Mouse (Mus musculus): ENCODE results near the gene Wwc1. TPM values are rescaled to one million over a fixed set of nuclear protein-coding genes. Genes with fewer than 3 reads are reported as not detected.

Wwc1 gene
- polyA plus RNA-seq, 1 experiment from 2014 or later, result 7.8 TPM

DNA sequence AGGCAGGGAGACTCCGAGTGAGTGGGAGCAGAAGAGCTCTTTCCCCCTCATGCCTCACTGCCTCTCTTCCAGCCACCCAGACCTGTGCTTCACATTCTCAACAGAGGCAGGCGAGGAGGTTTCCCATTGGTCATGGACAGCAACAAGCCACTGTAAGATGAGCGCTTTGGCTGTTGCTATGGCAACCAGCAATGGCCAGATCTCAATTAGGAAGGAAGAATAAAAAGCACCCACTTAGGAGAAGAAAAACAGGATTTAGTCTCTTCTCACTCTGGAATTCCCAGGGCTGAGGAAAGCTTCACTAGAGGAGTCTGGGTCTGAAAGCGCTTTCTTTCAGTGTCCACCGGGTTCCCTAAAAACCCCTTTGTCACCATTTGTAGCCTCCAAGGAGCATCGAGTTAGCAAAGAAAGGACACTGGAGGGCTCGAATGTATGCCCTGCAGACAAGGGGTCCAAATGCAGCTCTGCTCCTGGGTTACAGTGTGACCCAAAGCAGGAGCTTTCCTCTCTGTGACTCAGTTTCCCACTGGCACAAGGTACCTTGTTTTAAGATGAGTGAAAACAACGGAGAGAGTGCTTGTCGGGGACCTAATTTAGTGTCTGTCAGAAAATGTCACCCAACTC, 115.2 kb downstream of the Wwc1 start:
- Histone ChIP-seq H3K9ac (ENCODE audit: low read depth, low read length) (peak overlapping the region; percentile 47; the same call in 1 of the 2 replicates), H3K27me3 (ENCODE audit: control insufficient read depth, insufficient read depth, low read depth, low read length) (no peaks in the 10 kb centered on the region), H3K4me1 (ENCODE audit: control insufficient read depth, insufficient read depth, low read length) (peaks cover 26% of the 10 kb centered on the region), H3K4me3 (ENCODE audit: low read depth, low read length) (no peak overlapping the region), H3K36me3 (ENCODE audit: control insufficient read depth, insufficient read depth, low read length) (0 out of 2 replicates have a peak, but pooled peaks cover under 1% of the 10 kb centered on the region), H3K27ac (ENCODE audit: low read length) (peak overlapping the region; percentile 87), H3K9me3 (replicated peaks; ENCODE audit: control insufficient read depth, low read length, poor library complexity, severe bottlenecking) (no peaks in the 10 kb centered on the region), H3K4me2 (ENCODE audit: low read length) (peak overlapping the region; percentile 3)
- ATAC-seq, result peak; percentile 95
- WGBS, result 8% methylated on average over 9 of the region's 9 CpGs

DNA sequence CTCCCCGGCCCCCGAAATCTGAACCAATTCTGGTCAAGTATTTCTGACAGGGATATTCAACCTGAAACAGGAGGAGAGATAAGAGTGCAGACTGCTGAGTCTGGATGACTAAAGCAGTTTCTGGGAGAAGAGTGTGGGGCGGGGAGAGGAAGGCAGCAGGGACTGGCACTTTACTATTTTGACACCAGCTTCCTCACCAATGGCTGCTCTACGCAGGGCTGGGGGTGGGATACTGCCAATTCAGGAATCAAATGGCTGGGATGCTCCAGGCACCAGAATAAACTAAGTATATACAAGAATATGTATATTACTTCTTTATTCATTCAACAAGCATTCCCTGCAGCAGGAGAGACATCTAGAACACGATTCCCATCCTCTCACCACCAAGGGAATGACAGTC, 116.7 kb downstream of the Wwc1 start:
- H3K36me3 ChIP-seq (ENCODE audit: control insufficient read depth, insufficient read depth, low read length), result 0 out of 2 replicates have a peak, but pooled peaks cover 4% of the 10 kb centered on the region
- H3K4me2 ChIP-seq (ENCODE audit: low read length), result no peak overlapping the region
- H3K9me3 ChIP-seq (replicated peaks; ENCODE audit: control insufficient read depth, low read length, poor library complexity, severe bottlenecking), result no peaks in the 10 kb centered on the region
- 79% methylated on average over 5 of the region's 5 CpGs for WGBS
- ATAC-seq, result no peak
- peak overlapping the region; percentile 87 for H3K27ac ChIP-seq (ENCODE audit: low read length)
- no peaks in the 10 kb centered on the region for H3K27me3 ChIP-seq (ENCODE audit: control insufficient read depth, insufficient read depth, low read depth, low read length)
- H3K4me1 ChIP-seq (ENCODE audit: control insufficient read depth, insufficient read depth, low read length), result peaks cover 26% of the 10 kb centered on the region
- H3K9ac ChIP-seq (ENCODE audit: low read depth, low read length), result no peak overlapping the region
- no peak overlapping the region for H3K4me3 ChIP-seq (ENCODE audit: low read depth, low read length)

DNA sequence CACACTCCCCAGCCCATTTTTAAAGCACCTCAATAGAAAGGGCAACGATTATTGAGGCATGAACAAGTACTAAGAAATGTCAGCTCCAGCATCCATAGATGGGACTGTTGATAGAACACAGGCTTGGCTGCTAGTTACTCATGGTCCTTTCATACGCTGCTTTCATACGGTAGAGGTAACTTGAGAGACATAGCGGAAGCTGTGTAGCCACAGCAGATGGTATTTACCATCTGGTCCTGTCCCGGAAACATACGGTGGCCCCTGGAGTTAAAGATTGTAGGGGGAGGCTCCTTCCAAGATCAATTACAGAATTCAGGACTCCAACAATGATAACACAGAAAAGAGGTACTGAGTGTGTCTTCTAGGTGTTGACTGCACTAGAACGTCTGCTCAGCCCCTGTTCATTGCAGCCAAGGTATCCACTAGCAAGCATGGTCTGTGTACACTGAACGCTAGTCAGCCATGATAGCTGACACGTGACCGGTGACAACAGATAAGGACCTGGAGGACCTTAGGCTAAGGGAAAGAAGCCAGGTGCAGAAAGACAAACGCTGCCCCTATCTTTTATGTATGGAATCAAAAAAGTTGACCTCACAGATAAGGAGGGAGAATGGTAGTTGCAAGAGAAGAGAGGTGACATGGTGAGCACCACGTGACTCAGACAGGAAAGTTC, 122.8 kb downstream of the Wwc1 start:
- no peaks in the 10 kb centered on the region for H3K27me3 ChIP-seq (ENCODE audit: control insufficient read depth, insufficient read depth, low read depth, low read length)
- H3K36me3 ChIP-seq (ENCODE audit: control insufficient read depth, insufficient read depth, low read length), result 0 out of 2 replicates have a peak, but pooled peaks cover 4% of the 10 kb centered on the region
- H3K9ac ChIP-seq (ENCODE audit: low read depth, low read length), result no peak overlapping the region
- H3K27ac ChIP-seq (ENCODE audit: low read length), result peak overlapping the region; percentile 89
- H3K4me2 ChIP-seq (ENCODE audit: low read length), result no peak overlapping the region
- H3K4me1 ChIP-seq (ENCODE audit: control insufficient read depth, insufficient read depth, low read length), result peaks cover 25% of the 10 kb centered on the region
- 59% methylated on average over 12 of the region's 12 CpGs for WGBS
- no peaks in the 10 kb centered on the region for H3K9me3 ChIP-seq (replicated peaks; ENCODE audit: control insufficient read depth, low read length, poor library complexity, severe bottlenecking)
- H3K4me3 ChIP-seq (ENCODE audit: low read depth, low read length), result no peak overlapping the region
- ATAC-seq, result no peak

DNA sequence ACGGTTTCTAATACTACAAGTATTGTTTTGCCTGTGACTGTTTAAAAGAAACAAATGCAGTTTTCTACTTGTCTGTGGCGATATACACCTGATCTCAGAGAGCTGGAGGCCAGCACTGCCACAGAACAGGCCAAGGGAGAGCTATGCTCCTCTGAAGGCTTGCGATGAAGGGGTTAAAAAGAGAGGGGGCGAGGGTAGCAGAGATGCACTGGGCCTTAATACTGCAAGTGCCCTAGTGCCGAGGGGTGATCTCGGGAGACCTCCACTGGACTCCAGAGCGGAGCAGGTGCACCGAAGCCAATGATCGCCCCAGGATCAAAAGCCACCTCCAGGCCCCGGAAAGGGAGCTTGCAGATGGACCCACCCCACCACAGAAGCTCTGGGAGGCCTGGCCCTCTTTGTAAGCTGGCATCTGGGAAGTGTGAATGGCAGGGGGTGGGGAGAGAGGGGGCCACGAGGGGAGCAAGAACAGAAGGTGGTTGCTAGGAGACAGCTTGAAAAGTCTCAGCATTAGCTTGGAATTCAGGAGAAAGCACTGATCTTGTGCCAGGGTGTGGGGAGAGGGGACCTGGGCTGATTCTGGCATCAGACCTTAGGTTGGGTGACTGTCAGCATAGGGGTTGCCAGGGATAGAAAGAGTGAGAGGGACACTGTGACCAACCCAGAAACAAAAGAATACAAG, 123.8 kb downstream of the Wwc1 start:
- WGBS, result 14% methylated on average over 11 of the region's 11 CpGs
- H3K9ac ChIP-seq (ENCODE audit: low read depth, low read length), result peak overlapping the region; percentile 39; the same call in 1 of the 2 replicates
- ATAC-seq, result peak; percentile 88

DNA sequence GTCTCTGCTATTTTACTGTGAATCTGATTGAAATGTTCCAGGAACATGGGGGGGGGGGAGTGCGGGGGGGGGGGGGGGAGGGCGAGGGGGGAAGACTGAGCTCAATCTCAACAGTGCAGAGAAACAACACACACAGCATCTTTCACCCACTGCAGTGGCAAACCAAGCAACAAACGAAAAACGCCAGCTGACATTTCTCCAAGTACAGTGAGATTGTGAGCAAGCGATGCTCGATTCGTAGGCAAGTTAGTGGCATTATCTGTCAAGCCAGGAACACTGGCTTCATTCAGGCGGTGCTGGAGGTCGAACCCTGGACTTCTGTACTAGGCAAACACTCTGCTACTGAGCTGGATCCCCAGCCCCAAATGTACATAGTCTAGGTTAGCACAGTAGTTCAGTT, 124.8 kb downstream of the Wwc1 start:
- 47% methylated on average over 7 of the region's 9 CpGs for WGBS

More for the DNA sequence above, 123.8 kb downstream of the Wwc1 start:
- Histone ChIP-seq H3K27ac (ENCODE audit: low read length) (peak overlapping the region; percentile 89), H3K4me2 (ENCODE audit: low read length) (0 out of 2 replicates have a peak overlapping the region, but pooled peaks have one; percentile 17), H3K4me3 (ENCODE audit: low read depth, low read length) (no peak overlapping the region), H3K9me3 (replicated peaks; ENCODE audit: control insufficient read depth, low read length, poor library complexity, severe bottlenecking) (no peaks in the 10 kb centered on the region), H3K36me3 (ENCODE audit: control insufficient read depth, insufficient read depth, low read length) (0 out of 2 replicates have a peak, but pooled peaks cover 4% of the 10 kb centered on the region), H3K4me1 (ENCODE audit: control insufficient read depth, insufficient read depth, low read length) (peaks cover 25% of the 10 kb centered on the region), H3K27me3 (ENCODE audit: control insufficient read depth, insufficient read depth, low read depth, low read length) (no peaks in the 10 kb centered on the region)

DNA sequence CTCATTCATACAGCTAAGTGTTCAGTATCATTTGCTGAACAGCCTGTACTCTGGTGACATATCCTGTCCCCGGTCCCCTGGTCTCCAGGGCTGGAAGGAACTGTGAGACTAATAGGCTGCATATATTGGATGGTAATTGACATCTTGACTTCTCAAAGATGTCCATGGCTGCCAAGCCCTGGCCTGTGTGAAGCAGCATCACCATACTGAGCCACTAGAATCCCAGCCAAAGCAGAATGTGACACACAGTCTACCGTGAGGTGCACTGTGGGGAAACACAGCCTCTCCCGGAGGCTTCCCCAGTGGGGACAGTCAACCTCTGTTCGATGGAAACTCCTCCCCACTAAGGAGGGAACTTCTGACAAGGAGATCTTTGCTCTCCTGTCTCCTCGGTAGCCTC, 125.4 kb downstream of the Wwc1 start:
- 47% methylated on average over 5 of the region's 5 CpGs for WGBS
- Histone ChIP-seq H3K9ac (ENCODE audit: low read depth, low read length) (no peak overlapping the region), H3K36me3 (ENCODE audit: control insufficient read depth, insufficient read depth, low read length) (0 out of 2 replicates have a peak, but pooled peaks cover 2% of the 10 kb centered on the region), H3K4me1 (ENCODE audit: control insufficient read depth, insufficient read depth, low read length) (peaks cover 25% of the 10 kb centered on the region), H3K27ac (ENCODE audit: low read length) (0 out of 2 replicates have a peak overlapping the region, but pooled peaks have one; percentile 31), H3K4me2 (ENCODE audit: low read length) (no peak overlapping the region), H3K4me3 (ENCODE audit: low read depth, low read length) (no peak overlapping the region), H3K27me3 (ENCODE audit: control insufficient read depth, insufficient read depth, low read depth, low read length) (no peaks in the 10 kb centered on the region), H3K9me3 (replicated peaks; ENCODE audit: control insufficient read depth, low read length, poor library complexity, severe bottlenecking) (no peaks in the 10 kb centered on the region)
- no peak for ATAC-seq

More for the DNA sequence above, 124.8 kb downstream of the Wwc1 start:
- Histone ChIP-seq H3K27ac (ENCODE audit: low read length) (peak overlapping the region; percentile 89), H3K9me3 (replicated peaks; ENCODE audit: control insufficient read depth, low read length, poor library complexity, severe bottlenecking) (no peaks in the 10 kb centered on the region), H3K9ac (ENCODE audit: low read depth, low read length) (no peak overlapping the region), H3K4me2 (ENCODE audit: low read length) (no peak overlapping the region), H3K4me1 (ENCODE audit: control insufficient read depth, insufficient read depth, low read length) (peaks cover 25% of the 10 kb centered on the region), H3K4me3 (ENCODE audit: low read depth, low read length) (no peak overlapping the region), H3K27me3 (ENCODE audit: control insufficient read depth, insufficient read depth, low read depth, low read length) (no peaks in the 10 kb centered on the region), H3K36me3 (ENCODE audit: control insufficient read depth, insufficient read depth, low read length) (0 out of 2 replicates have a peak, but pooled peaks cover 4% of the 10 kb centered on the region)
- no peak for ATAC-seq

DNA sequence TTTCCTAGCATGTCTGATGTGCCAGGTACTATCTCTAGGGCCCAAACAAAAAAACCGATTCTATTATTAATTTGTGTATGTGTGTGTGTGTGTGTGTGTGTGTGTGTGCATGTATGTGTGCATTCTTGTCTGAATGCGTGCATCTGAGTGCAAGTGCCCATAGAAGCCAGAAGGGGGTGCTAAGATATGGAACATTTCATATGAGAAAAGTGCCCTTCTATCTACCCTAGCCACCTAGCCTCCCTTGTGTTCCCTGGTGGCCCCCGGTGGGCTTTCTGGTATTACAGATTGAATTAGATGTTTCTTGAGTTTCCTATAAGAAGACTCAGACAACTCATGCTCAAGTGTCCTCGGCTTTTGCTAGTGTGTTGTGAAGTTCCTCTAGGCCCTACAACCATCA, 126.7 kb downstream of the Wwc1 start:
- ATAC-seq, result no peak

DNA sequence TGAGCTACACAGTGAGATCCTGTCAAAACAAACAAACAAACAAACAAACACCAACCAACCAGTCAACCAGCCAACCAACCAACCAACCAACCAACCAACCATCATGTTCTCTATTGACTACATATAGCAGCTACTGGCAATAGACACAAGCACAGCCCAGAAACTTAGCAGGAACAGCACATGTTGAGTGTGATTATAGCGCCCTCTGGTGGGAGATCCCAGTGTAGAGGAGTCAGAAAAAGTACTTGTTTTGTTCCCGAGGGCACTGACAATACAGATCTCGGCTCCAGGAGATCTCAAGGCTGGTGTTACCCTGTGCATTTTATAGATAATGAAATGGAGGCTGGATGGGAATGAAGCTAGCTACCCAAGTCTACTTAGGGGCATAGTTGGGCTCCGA, 127.6 kb downstream of the Wwc1 start:
- WGBS, result 48% methylated on average over 4 of the region's 4 CpGs
- no peak overlapping the region for H3K4me2 ChIP-seq (ENCODE audit: low read length)
- no peak overlapping the region for H3K27ac ChIP-seq (ENCODE audit: low read length)
- ATAC-seq, result no peak
- H3K9me3 ChIP-seq (replicated peaks; ENCODE audit: control insufficient read depth, low read length, poor library complexity, severe bottlenecking), result no peaks in the 10 kb centered on the region
- H3K27me3 ChIP-seq (ENCODE audit: control insufficient read depth, insufficient read depth, low read depth, low read length), result no peaks in the 10 kb centered on the region
- H3K9ac ChIP-seq (ENCODE audit: low read depth, low read length), result no peak overlapping the region
- peaks cover 25% of the 10 kb centered on the region for H3K4me1 ChIP-seq (ENCODE audit: control insufficient read depth, insufficient read depth, low read length)
- no peaks in the 10 kb centered on the region for H3K36me3 ChIP-seq (ENCODE audit: control insufficient read depth, insufficient read depth, low read length)
- no peak overlapping the region for H3K4me3 ChIP-seq (ENCODE audit: low read depth, low read length)

More for the DNA sequence above, 126.7 kb downstream of the Wwc1 start:
- H3K36me3 ChIP-seq (ENCODE audit: control insufficient read depth, insufficient read depth, low read length), result no peaks in the 10 kb centered on the region
- H3K9ac ChIP-seq (ENCODE audit: low read depth, low read length), result no peak overlapping the region
- no peaks in the 10 kb centered on the region for H3K9me3 ChIP-seq (replicated peaks; ENCODE audit: control insufficient read depth, low read length, poor library complexity, severe bottlenecking)
- no peak overlapping the region for H3K4me2 ChIP-seq (ENCODE audit: low read length)
- WGBS, result 99% methylated on average over 4 of the region's 4 CpGs
- no peaks in the 10 kb centered on the region for H3K27me3 ChIP-seq (ENCODE audit: control insufficient read depth, insufficient read depth, low read depth, low read length)
- no peak overlapping the region for H3K27ac ChIP-seq (ENCODE audit: low read length)
- H3K4me1 ChIP-seq (ENCODE audit: control insufficient read depth, insufficient read depth, low read length), result peaks cover 25% of the 10 kb centered on the region
- no peak overlapping the region for H3K4me3 ChIP-seq (ENCODE audit: low read depth, low read length)

Data from midbrain, embryonic 16.5 days (tissue).